Mouse (Mus musculus): ENCODE data around the gene Mtap. TPM values are rescaled to one million over a fixed set of nuclear protein-coding genes. Genes with fewer than 3 reads are reported as not detected.

Gene Mtap
- polyA plus RNA-seq, 1 experiment = 1.8 TPM

DNA sequence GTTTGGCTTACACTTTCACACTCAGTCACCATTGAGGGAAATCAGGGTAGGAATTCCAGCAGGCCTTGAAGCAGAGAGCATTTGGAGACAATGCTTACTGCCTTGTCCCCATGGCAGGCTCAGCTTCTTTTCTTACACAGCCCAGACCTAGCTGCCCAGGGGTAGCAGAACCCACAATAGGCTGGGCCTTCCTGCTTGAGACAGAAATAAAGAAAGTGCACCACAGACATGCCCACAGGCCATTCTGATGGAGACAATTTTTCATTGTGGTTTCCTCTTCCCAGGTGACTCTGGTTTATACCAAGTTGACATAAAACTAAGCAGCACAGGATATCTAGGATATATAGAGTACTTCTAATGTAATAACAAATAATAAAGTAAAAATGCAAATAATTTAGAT, 72.4 kb downstream of the Mtap start:
- H3K4me3 ChIP-seq (ENCODE audit: control insufficient read depth, low read depth, low read length) = no peak overlapping the region
- TF ChIP-seq POLR2A (IDR thresholded peaks at IDR 0.05; ENCODE audit: control insufficient read depth, low read depth, low read length) = no peak
- no peak for TF ChIP-seq CTCF (IDR thresholded peaks at IDR 0.05; ENCODE audit: control insufficient read depth, insufficient read depth, insufficient replicate concordance, low read depth, low read length)
- no peaks in the 10 kb centered on the region for H3K4me1 ChIP-seq (ENCODE audit: control insufficient read depth, insufficient read depth, low read length)
- no peaks in the 10 kb centered on the region for H3K27me3 ChIP-seq (ENCODE audit: control insufficient read depth, insufficient read depth, low read length)
- H3K36me3 ChIP-seq (ENCODE audit: control insufficient read depth, insufficient read depth, low read length) = no peaks in the 10 kb centered on the region
- no peak overlapping the region for H3K27ac ChIP-seq (ENCODE audit: control insufficient read depth, insufficient read depth, low read depth, low read length)

DNA sequence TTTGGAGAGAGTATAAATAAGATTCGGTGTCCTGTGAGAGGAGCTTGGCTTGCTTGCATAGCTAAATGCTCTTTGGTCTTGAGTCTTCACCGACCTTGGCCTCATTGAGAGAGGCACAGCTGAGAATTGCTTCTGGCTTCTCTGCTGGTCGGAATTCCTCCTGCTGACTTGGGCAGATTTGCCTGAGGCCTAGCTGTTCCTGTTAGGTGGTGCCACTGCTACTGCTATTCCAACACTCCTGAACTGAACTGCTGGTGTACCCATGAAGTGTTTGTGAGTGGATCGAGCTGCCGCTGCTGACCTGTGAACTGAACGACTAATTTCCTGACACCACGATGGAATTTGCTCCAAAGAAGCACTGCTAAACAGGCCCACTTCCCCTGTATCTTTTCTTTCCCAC, 73.4 kb downstream of the Mtap start:
- TF ChIP-seq POLR2A (IDR thresholded peaks at IDR 0.05; ENCODE audit: control insufficient read depth, low read depth, low read length) = no peak
- no peak for TF ChIP-seq CTCF (IDR thresholded peaks at IDR 0.05; ENCODE audit: control insufficient read depth, insufficient read depth, insufficient replicate concordance, low read depth, low read length)
- no peaks in the 10 kb centered on the region for H3K4me1 ChIP-seq (ENCODE audit: control insufficient read depth, insufficient read depth, low read length)
- no peaks in the 10 kb centered on the region for H3K36me3 ChIP-seq (ENCODE audit: control insufficient read depth, insufficient read depth, low read length)
- H3K27ac ChIP-seq (ENCODE audit: control insufficient read depth, insufficient read depth, low read depth, low read length) = no peak overlapping the region
- H3K27me3 ChIP-seq (ENCODE audit: control insufficient read depth, insufficient read depth, low read length) = no peaks in the 10 kb centered on the region
- no peak overlapping the region for H3K4me3 ChIP-seq (ENCODE audit: control insufficient read depth, low read depth, low read length)

DNA sequence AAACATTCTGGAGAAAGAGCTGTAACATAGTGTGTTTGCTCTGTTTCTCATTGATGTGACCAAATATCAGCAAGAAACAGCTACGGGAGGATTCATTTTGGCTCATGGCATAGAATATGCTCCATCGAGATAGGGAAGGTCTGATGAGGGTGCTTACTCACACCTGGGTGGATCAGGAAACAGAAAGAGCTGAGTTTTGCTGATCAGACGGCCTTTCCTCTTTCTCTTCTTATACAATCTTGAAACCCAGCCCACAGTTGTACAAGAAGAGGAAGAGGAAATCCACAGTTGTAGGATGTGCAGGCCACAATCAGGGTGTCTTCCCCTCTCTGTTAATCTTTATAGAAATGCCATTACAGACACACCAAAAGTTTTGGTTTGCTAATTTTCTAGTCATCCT, 75.3 kb downstream of the Mtap start:
- Histone ChIP-seq H3K4me1 (ENCODE audit: control insufficient read depth, insufficient read depth, low read length) (no peaks in the 10 kb centered on the region), H3K27me3 (ENCODE audit: control insufficient read depth, insufficient read depth, low read length) (no peaks in the 10 kb centered on the region), H3K36me3 (ENCODE audit: control insufficient read depth, insufficient read depth, low read length) (no peaks in the 10 kb centered on the region), H3K4me3 (ENCODE audit: control insufficient read depth, low read depth, low read length) (no peak overlapping the region), H3K27ac (ENCODE audit: control insufficient read depth, insufficient read depth, low read depth, low read length) (no peak overlapping the region)
- no peak for TF ChIP-seq POLR2A (IDR thresholded peaks at IDR 0.05; ENCODE audit: control insufficient read depth, low read depth, low read length)
- no peak for TF ChIP-seq CTCF (IDR thresholded peaks at IDR 0.05; ENCODE audit: control insufficient read depth, insufficient read depth, insufficient replicate concordance, low read depth, low read length)

Other genes with a start within 250 kb of the Mtap start
- gene Cdkn2a, start 157.5 kb downstream of the Mtap start, polyA plus RNA-seq (2012; rRNA removed) = 13.3 and 15.0 TPM in 2 replicates
- gene Cdkn2b, start 173.9 kb downstream of the Mtap start, polyA plus RNA-seq (2012; rRNA removed) = 7.8 and 8.2 TPM in 2 replicates